Mouse (Mus musculus) cortical plate, adult 2 months (tissue): ENCODE measurements around the gene Actn1.

ENCODE experiments used
- CTCF ChIP-seq: fragments of 200-500 bp; IDR thresholded peaks from 2 replicates; pipeline ENCODE4 v1.5.1; 2011; ENCODE audit warnings: mild to moderate bottlenecking, control low read depth, low read length; ENCODE audit not compliant: insufficient read depth; ENCODE audit errors: extremely low read depth
- POLR2A ChIP-seq: fragments of 200-500 bp; IDR thresholded peaks from 2 replicates; pipeline ENCODE4 v1.6.1; 2011; ENCODE audit warnings: mild to moderate bottlenecking, low read length, control low read depth; ENCODE audit not compliant: insufficient read depth; ENCODE audit errors: extremely low read depth

GRCm38 (mm10) chr12:80228356-80228755 is 31.8 kb downstream of the Actn1 start:
- TF ChIP-seq POLR2A, result no peak
- no peak for TF ChIP-seq CTCF
